Mouse (Mus musculus) erythroblast, embryonic 14.5 days (primary cell): ENCODE data around the gene 4930516K23Rik. TPM values are rescaled to one million over a fixed set of nuclear protein-coding genes. Genes with fewer than 3 reads are reported as not detected.

Experiments
- H3K27me3 ChIP-seq: 2 replicates; pipeline ENCODE4 v1.6.1; 2012; ENCODE audit warnings: inconsistent platforms; ENCODE audit not compliant: control insufficient read depth
- H3K36me3 ChIP-seq: 2 replicates; pipeline ENCODE4 v1.6.1; 2012; ENCODE audit warnings: mild to moderate bottlenecking, inconsistent platforms; ENCODE audit not compliant: control insufficient read depth
- H3K4me1 ChIP-seq: 2 replicates; pipeline ENCODE4 v1.6.1; 2012; ENCODE audit warnings: inconsistent platforms; ENCODE audit not compliant: control insufficient read depth
- H3K4me3 ChIP-seq: replicated peaks from 2 replicates; pipeline ENCODE3; 2012; ENCODE audit warnings: moderate library complexity, mild to moderate bottlenecking, inconsistent platforms
- H3K9me3 ChIP-seq: 2 replicates; pipeline ENCODE4 v1.6.1; 2012; ENCODE audit warnings: low read length, inconsistent platforms, mixed read lengths; ENCODE audit not compliant: control insufficient read depth
- GATA1 ChIP-seq: IDR thresholded peaks from 2 replicates; pipeline ENCODE4 v1.6.1; 2012; ENCODE audit warnings: low read length, inconsistent platforms, mixed read lengths
- TAL1 ChIP-seq: IDR thresholded peaks from 3 replicates; pipeline ENCODE4 v1.6.1; 2012; ENCODE audit warnings: low read length, inconsistent platforms, mixed read lengths
- polyA plus RNA-seq: library from polyadenylated mRNA; stranded (reverse); fragments of >175 nt; gene quantifications from 2 replicates; pipeline ENCODE4 v1.2.3, GENCODE M21; 2012

4930516K23Rik gene
- polyA plus RNA-seq, 1 experiment: not detected

DNA sequence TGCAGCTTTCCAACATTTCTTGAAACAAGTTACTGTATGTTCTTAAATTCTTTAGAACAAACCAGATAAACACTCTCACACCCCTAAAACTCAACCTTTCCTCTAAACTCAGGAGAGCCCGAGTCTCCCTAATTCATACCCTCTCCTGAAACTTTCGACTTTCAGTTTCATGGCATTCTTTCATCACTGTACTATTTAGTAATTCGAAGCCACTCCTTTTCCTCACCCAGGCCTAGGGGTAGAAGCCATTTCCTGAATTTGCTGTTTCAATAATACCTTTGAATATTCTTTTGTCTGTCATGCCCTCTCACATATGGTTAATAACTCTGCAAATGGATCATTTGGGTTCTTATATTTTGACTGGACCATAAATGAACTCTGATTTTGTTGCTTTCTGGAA, 34.3 kb downstream of the 4930516K23Rik start:
- no peaks in the 10 kb centered on the region for H3K36me3 ChIP-seq
- no peak for TF ChIP-seq TAL1
- no peak for TF ChIP-seq GATA1
- H3K9me3 ChIP-seq: no peaks in the 10 kb centered on the region
- H3K4me1 ChIP-seq: no peaks in the 10 kb centered on the region
- no peak overlapping the region for H3K4me3 ChIP-seq
- H3K27me3 ChIP-seq: no peaks in the 10 kb centered on the region

DNA sequence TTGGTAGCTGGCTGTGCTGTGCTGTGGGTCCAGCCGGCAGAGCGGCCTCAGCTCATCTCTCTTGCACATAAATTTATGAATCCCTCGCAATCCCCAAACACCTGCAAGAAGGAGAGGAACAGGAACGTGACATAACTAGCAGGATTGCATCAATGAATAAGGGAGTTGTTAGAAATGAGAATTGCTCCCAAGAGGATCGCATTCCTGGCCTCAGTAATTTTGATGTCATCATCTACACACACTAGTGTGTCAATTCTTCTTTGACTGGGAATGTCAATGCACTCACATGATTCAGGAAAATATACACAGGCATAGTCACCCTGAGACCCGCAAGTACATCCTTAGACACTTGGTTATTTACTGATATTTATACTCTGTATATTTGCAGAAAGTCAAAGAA, 35.8 kb downstream of the 4930516K23Rik start, which contains the start of gene Olfr640:
TSS of gene Olfr640 (minus strand) at position 101 of the 400 bp plus-strand sequence.
- TF ChIP-seq TAL1 (no peak), GATA1 (no peak)
- no peaks in the 10 kb centered on the region for H3K4me1 ChIP-seq
- no peaks in the 10 kb centered on the region for H3K27me3 ChIP-seq
- H3K4me3 ChIP-seq: no peak within 1 kb of the TSS
- H3K36me3 ChIP-seq: no peaks in the 10 kb centered on the region
- no peaks in the 10 kb centered on the region for H3K9me3 ChIP-seq

DNA sequence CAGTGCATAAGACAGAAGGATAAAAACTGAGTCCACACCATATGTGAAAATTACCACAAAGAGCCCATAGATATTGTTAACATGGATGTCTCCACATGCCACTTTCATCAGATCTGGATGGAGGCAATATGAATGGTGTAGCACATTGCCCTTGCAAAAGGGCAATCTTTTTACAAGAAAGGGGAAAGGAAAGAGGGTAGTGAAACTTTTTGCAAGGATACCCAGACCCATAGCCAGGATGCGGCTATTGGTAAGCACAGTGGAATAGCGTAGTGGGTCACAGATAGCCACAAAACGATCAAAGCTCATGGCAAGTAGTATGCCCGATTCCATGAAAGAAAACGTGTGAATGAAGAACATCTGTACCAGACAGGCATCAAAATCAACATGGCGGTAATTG, 39.6 kb downstream of the 4930516K23Rik start:
- no peaks in the 10 kb centered on the region for H3K9me3 ChIP-seq
- TF ChIP-seq GATA1: no peak
- no peak for TF ChIP-seq TAL1
- H3K36me3 ChIP-seq: no peaks in the 10 kb centered on the region
- no peaks in the 10 kb centered on the region for H3K4me1 ChIP-seq
- H3K4me3 ChIP-seq: no peak overlapping the region
- no peaks in the 10 kb centered on the region for H3K27me3 ChIP-seq

DNA sequence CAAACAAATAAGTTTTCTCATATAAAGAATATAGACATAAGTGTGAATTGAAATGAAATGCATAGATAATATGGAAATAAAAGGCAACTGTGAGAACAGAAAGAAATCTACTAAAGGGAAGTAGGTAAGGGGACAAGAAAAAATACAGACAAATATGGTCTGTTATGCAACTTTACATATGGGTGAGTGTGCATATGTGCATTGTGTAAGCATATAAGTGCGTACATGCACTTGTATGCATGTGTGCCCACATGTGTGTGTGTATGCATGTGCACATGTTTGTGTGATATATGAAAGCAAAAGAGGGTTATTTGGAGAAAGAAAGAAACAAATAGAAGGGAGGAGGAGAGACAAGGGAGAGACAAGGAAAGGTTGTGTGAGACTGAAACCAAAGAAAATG, 42.3 kb downstream of the 4930516K23Rik start:
- Histone ChIP-seq H3K4me1 (no peaks in the 10 kb centered on the region), H3K36me3 (no peaks in the 10 kb centered on the region), H3K4me3 (no peak overlapping the region), H3K9me3 (no peaks in the 10 kb centered on the region), H3K27me3 (no peaks in the 10 kb centered on the region)
- no peak for TF ChIP-seq TAL1
- no peak for TF ChIP-seq GATA1

GRCm38 (mm10) chr7:104017203-104017602, 44.0 kb downstream of the 4930516K23Rik start, which contains the start of gene Olfr639:
Olfr639 (minus strand) TSS chr7:104017303.
- Histone ChIP-seq H3K4me1 (no peaks in the 10 kb centered on the region), H3K4me3 (no peak within 1 kb of the TSS), H3K27me3 (no peaks in the 10 kb centered on the region), H3K36me3 (no peaks in the 10 kb centered on the region), H3K9me3 (no peaks in the 10 kb centered on the region)
- no peak for TF ChIP-seq GATA1
- TF ChIP-seq TAL1: no peak

Other genes starting within 250 kb of the 4930516K23Rik start
- 22,007 and 54,805 TPM in 2 replicates for gene Hbb-bt, start 247.4 kb downstream of the 4930516K23Rik start, polyA plus RNA-seq
- 263,491 and 269,873 TPM in 2 replicates for gene Hbb-bs, start 233.3 kb downstream of the 4930516K23Rik start, polyA plus RNA-seq
- 0.10 TPM in 1 of 2 replicates, not detected in the other for gene Hbb-bh2, start 220.9 kb downstream of the 4930516K23Rik start, polyA plus RNA-seq
- gene Hbb-bh1, start 218.3 kb downstream of the 4930516K23Rik start, polyA plus RNA-seq: 4.0 and 4.3 TPM in 2 replicates
- 85.0 and 543 TPM in 2 replicates for gene Hbb-y, start 208.2 kb downstream of the 4930516K23Rik start, polyA plus RNA-seq
- gene Olfr66, start 175.2 kb downstream of the 4930516K23Rik start, polyA plus RNA-seq: not detected in 2 replicates
- gene Olfr64, start 167.0 kb downstream of the 4930516K23Rik start, polyA plus RNA-seq: not detected in 2 replicates
- 0.08 TPM in 1 of 2 replicates, not detected in the other for gene Olfr65, start 158.0 kb downstream of the 4930516K23Rik start, polyA plus RNA-seq
- 0.10 TPM in 1 of 2 replicates, not detected in the other for gene Olfr631, start 132.6 kb downstream of the 4930516K23Rik start, polyA plus RNA-seq
- not detected in 2 replicates for gene Olfr632, start 127.1 kb downstream of the 4930516K23Rik start, polyA plus RNA-seq
- gene Olfr633, start 117.0 kb downstream of the 4930516K23Rik start, polyA plus RNA-seq: not detected in 2 replicates
- 0.01 TPM in 1 of 2 replicates, not detected in the other for gene Olfr635, start 90.3 kb downstream of the 4930516K23Rik start, polyA plus RNA-seq
- not detected in 2 replicates for gene Olfr638, start 62.7 kb downstream of the 4930516K23Rik start, polyA plus RNA-seq
- not detected in 2 replicates for gene Olfr639, start 44.1 kb downstream of the 4930516K23Rik start, polyA plus RNA-seq
- gene Olfr640, start 35.9 kb downstream of the 4930516K23Rik start, polyA plus RNA-seq: 0.01 TPM in 1 of 2 replicates, not detected in the other
- not detected in 2 replicates for gene Olfr641, start 26.0 kb downstream of the 4930516K23Rik start, polyA plus RNA-seq
- not detected in 2 replicates for gene Olfr642, start 8.8 kb downstream of the 4930516K23Rik start, polyA plus RNA-seq
- not detected in 2 replicates for gene Olfr644, start 10.4 kb upstream of the 4930516K23Rik start, polyA plus RNA-seq
- gene Olfr645, start 24.0 kb upstream of the 4930516K23Rik start, polyA plus RNA-seq: not detected in 2 replicates
- not detected in 2 replicates for gene Olfr646, start 43.4 kb upstream of the 4930516K23Rik start, polyA plus RNA-seq
- not detected in 2 replicates for gene Ubqln5, start 68.4 kb upstream of the 4930516K23Rik start, polyA plus RNA-seq
- not detected in 2 replicates for gene Olfr643, start 76.0 kb upstream of the 4930516K23Rik start, polyA plus RNA-seq
- not detected in 2 replicates for gene Ubqln3, start 81.8 kb upstream of the 4930516K23Rik start, polyA plus RNA-seq
- not detected in 2 replicates for gene Ubqlnl, start 89.1 kb upstream of the 4930516K23Rik start, polyA plus RNA-seq
- not detected in 2 replicates for gene Olfm5, start 103.4 kb upstream of the 4930516K23Rik start, polyA plus RNA-seq
- 0.03 TPM in 1 of 2 replicates, not detected in the other for gene Olfr648, start 121.9 kb upstream of the 4930516K23Rik start, polyA plus RNA-seq
- not detected in 2 replicates for gene Olfr649, start 134.5 kb upstream of the 4930516K23Rik start, polyA plus RNA-seq
- not detected in 2 replicates for gene Trim6, start 157.3 kb upstream of the 4930516K23Rik start, polyA plus RNA-seq
- not detected in 2 replicates for gene Trim34a, start 183.0 kb upstream of the 4930516K23Rik start, polyA plus RNA-seq
- gene Trim5, start 226.6 kb upstream of the 4930516K23Rik start, polyA plus RNA-seq: 0.03 TPM in 1 of 2 replicates, not detected in the other